Mouse (Mus musculus) embryonic facial prominence, embryonic 12.5 days (tissue): ENCODE results near the gene Chrna4. TPM values are rescaled to one million over a fixed set of nuclear protein-coding genes. Genes with fewer than 3 reads are reported as not detected.

Source experiments
- ATAC-seq: fragments of 200-750 bp; cut with Nextera tagmentation; 2 replicates; pipeline ENCODE4 v1.8.0; 2017; ENCODE audit not compliant: insufficient number of reproducible peaks, insufficient read depth, low FRiP score, low TSS enrichment
- H3K27ac ChIP-seq: fragments of 300-500 bp; sonication (generic); 2 replicates; pipeline ENCODE4 v1.5.1; 2016; ENCODE audit warnings: mild to moderate bottlenecking
- H3K27me3 ChIP-seq: fragments of 300-500 bp; sonication (generic); 2 replicates; pipeline ENCODE4 v1.6.1; 2016; ENCODE audit warnings: mild to moderate bottlenecking, moderate library complexity
- H3K36me3 ChIP-seq: fragments of 300-500 bp; sonication (generic); 2 replicates; pipeline ENCODE4 v1.6.1; 2016; ENCODE audit warnings: mild to moderate bottlenecking
- H3K4me1 ChIP-seq: fragments of 300-500 bp; sonication (generic); 2 replicates; pipeline ENCODE4 v1.6.1; 2016
- H3K4me2 ChIP-seq: fragments of 300-500 bp; sonication (generic); replicated peaks from 2 replicates; pipeline ENCODE4 v1.6.1; 2016; ENCODE audit warnings: mild to moderate bottlenecking, moderate library complexity
- H3K4me3 ChIP-seq: fragments of 300-500 bp; sonication (generic); 2 replicates; pipeline ENCODE4 v1.5.1; 2016; ENCODE audit warnings: mild to moderate bottlenecking
- H3K9ac ChIP-seq: fragments of 300-500 bp; sonication (generic); 2 replicates; pipeline ENCODE4 v1.6.1; 2016; ENCODE audit warnings: mild to moderate bottlenecking, moderate library complexity
- H3K9me3 ChIP-seq: fragments of 300-500 bp; sonication (generic); 2 replicates; pipeline ENCODE4 v1.6.1; 2016; ENCODE audit warnings: mild to moderate bottlenecking, moderate library complexity
- WGBS: fragments of 180-500 bp; shearing (Covaris S2); methylation state at CpG from one replicate; pipeline ENCODE4 v1.1.7; 2016; 5-methylcytosine and 5-hydroxymethylcytosine counted together
- polyA plus RNA-seq: library from polyadenylated mRNA; unstranded; fragments of >200 nt; fragmentation: Nextera tagmentation; extraction: Ambion mirVana; gene quantifications from 2 replicates; pipeline ENCODE4 v1.2.1, GENCODE M21; 2016

Gene Chrna4
- 5.5 and 7.1 TPM in 2 replicates for polyA plus RNA-seq

GRCm38 (mm10) chr2:181043437-181043836 is at the start of gene Chrna4:
Gene Chrna4, minus strand, starts transcription at chr2:181043546.
- Histone ChIP-seq H3K4me3 (no peak within 1 kb of the TSS), H3K4me1 (peaks cover 14% of the 10 kb centered on the region), H3K36me3 (no peaks in the 10 kb centered on the region), H3K9me3 (no peaks in the 10 kb centered on the region), H3K27me3 (peaks cover 28% of the 10 kb centered on the region), H3K27ac (no peak within 1 kb of the TSS), H3K4me2 (no peak within 1 kb of the TSS), H3K9ac (no peak within 1 kb of the TSS)
- ATAC-seq, result no peak
- WGBS, result 49% methylated on average over 3 of the region's 3 CpGs

DNA sequence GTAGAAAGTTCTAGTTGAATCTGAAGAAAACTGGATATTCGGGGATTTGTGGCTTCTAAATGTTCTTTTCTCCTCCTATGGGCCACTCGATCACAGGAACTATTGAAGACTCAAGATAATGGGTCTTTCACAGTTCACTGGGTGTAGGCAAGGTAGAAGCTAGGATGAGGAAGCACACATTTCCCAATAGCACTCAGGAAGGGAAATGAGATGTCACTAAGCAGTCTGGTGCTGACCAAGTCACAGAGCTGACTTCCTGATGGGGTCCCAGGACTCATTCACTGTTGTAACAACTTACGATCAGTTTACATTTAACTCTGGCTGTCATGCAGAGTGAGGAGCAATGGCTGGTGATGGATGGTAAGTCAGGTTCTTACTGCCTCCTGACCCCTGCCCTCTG is 46.8 kb upstream of the Chrna4 start:
- WGBS, result 76% methylated on average over 3 of the region's 3 CpGs
- Histone ChIP-seq H3K4me2 (no peak overlapping the region), H3K27me3 (no peaks in the 10 kb centered on the region), H3K27ac (no peak overlapping the region), H3K9me3 (no peaks in the 10 kb centered on the region), H3K9ac (no peak overlapping the region), H3K4me1 (no peaks in the 10 kb centered on the region), H3K36me3 (no peaks in the 10 kb centered on the region), H3K4me3 (no peak overlapping the region)
- ATAC-seq, result no peak

DNA sequence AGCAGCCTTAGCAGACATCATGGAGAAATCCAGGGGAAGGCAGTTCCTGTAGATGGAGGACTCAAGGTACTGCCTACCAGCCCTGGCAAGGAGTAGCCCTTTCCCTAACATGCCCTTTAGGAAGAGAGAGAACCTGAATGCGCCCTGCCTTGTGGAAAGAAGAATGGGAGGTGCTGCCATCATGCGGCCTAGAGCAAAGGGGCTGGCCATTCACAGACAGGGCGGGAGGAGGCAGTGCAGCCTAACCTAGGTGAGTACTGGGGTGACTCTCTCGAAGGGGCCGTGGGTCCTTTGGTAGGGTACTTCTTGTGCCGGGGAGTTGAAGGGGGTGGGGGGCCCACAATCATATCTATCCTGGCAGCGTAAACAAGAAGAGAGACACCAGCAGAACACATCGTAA is 41.7 kb upstream of the Chrna4 start:
- 64% methylated on average over 8 of the region's 8 CpGs for WGBS
- Histone ChIP-seq H3K4me3 (no peak overlapping the region), H3K4me2 (no peak overlapping the region), H3K9ac (no peak overlapping the region), H3K9me3 (no peaks in the 10 kb centered on the region), H3K27ac (no peak overlapping the region), H3K36me3 (no peaks in the 10 kb centered on the region), H3K27me3 (no peaks in the 10 kb centered on the region), H3K4me1 (no peaks in the 10 kb centered on the region)
- no peak for ATAC-seq

DNA sequence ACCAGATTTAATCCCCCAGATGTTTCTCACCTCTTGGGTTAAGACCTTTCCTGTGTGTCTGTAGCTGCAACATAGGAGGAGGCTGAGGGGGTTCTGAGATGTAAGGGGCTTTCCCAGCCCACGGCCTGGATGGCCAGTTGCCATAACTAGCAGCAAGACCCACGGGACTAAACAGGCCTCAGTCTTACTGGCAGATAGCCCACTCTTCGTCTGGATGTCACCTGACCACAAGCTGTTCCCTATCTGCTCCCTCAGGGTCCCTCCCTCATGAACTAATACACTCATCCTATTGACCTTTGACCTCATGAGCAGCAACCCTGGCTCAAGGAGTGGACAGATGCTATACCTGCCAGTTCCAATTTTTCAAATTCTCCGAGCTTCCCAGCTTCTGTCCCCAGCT is 40.6 kb upstream of the Chrna4 start:
- ATAC-seq, result no peak
- 50% methylated on average over 4 of the region's 4 CpGs for WGBS
- Histone ChIP-seq H3K9me3 (no peaks in the 10 kb centered on the region), H3K4me3 (no peak overlapping the region), H3K9ac (no peak overlapping the region), H3K36me3 (no peaks in the 10 kb centered on the region), H3K27ac (no peak overlapping the region), H3K27me3 (no peaks in the 10 kb centered on the region), H3K4me2 (no peak overlapping the region), H3K4me1 (no peaks in the 10 kb centered on the region)

DNA sequence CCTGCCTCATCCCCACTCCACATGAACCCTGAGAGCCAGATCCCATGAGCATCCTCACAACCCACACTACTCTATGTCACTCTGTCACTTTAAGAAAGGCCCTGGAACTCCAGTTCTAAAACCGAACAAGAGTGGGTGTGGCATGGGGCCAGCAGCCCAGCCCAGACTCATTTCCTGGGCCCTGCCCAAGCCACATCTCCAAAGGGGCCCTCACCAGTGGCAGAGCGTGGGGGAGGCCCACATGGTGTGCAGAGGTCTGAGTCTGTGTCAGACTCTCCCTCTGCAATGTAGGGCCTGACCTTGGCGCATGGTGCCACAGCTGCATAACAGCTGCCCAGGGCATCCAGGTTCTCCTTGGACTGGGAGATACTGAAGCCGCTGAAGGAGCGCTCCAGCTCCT is 37.5 kb upstream of the Chrna4 start:
- Histone ChIP-seq H3K9ac (no peak overlapping the region), H3K27me3 (no peaks in the 10 kb centered on the region), H3K4me3 (no peak overlapping the region), H3K36me3 (no peaks in the 10 kb centered on the region), H3K9me3 (no peaks in the 10 kb centered on the region), H3K4me2 (no peak overlapping the region), H3K27ac (no peak overlapping the region), H3K4me1 (no peaks in the 10 kb centered on the region)
- 69% methylated on average over 5 of the region's 5 CpGs for WGBS
- ATAC-seq, result no peak

- WGBS, result 88% methylated on average over 2 of the region's 2 CpGs
Measured at GRCm38 (mm10) chr2:181079518-181079917, 36.2 kb upstream of the Chrna4 start.

DNA sequence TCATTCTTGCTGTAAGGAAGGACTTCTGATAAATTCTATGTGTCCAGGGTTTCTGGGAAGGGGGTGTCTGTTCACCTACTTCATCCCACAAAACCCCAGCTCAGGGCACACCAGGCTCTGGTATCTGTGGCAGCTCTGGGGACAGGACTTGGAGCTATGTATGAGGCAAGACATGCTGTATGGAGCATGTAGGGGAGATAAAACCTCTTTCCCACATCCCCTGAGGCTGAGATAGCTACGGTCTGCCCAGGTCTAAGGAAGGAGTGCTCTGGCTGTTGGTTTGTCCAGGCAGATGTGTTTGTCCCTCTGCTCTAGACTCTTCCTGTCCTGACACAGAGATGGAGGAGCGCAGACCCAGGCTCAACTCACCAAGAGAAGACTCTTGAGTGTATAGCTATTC is 35.6 kb upstream of the Chrna4 start:
- 83% methylated on average over 2 of the region's 2 CpGs for WGBS
- ATAC-seq, result no peak

More at GRCm38 (mm10) chr2:181079518-181079917, 36.2 kb upstream of the Chrna4 start:
- Histone ChIP-seq H3K27ac (no peak overlapping the region), H3K36me3 (no peaks in the 10 kb centered on the region), H3K9me3 (no peaks in the 10 kb centered on the region), H3K4me3 (no peak overlapping the region), H3K9ac (no peak overlapping the region), H3K27me3 (no peaks in the 10 kb centered on the region), H3K4me2 (no peak overlapping the region), H3K4me1 (no peaks in the 10 kb centered on the region)
- ATAC-seq, result no peak

GRCm38 (mm10) chr2:181075501-181075900 is 32.2 kb upstream of the Chrna4 start:
- Histone ChIP-seq H3K36me3 (no peaks in the 10 kb centered on the region), H3K4me1 (no peaks in the 10 kb centered on the region), H3K4me2 (no peak overlapping the region), H3K4me3 (no peak overlapping the region), H3K27ac (no peak overlapping the region), H3K9me3 (no peaks in the 10 kb centered on the region), H3K9ac (no peak overlapping the region), H3K27me3 (no peaks in the 10 kb centered on the region)
- ATAC-seq, result no peak
- 85% methylated on average over 12 of the region's 12 CpGs for WGBS

More for the DNA sequence above, 35.6 kb upstream of the Chrna4 start:
- Histone ChIP-seq H3K27me3 (no peaks in the 10 kb centered on the region), H3K27ac (no peak overlapping the region), H3K36me3 (no peaks in the 10 kb centered on the region), H3K4me2 (no peak overlapping the region), H3K4me1 (no peaks in the 10 kb centered on the region), H3K9ac (no peak overlapping the region), H3K9me3 (no peaks in the 10 kb centered on the region), H3K4me3 (no peak overlapping the region)

GRCm38 (mm10) chr2:181072403-181072714 is 29.0 kb upstream of the Chrna4 start:
- Histone ChIP-seq H3K4me3 (no peak overlapping the region), H3K36me3 (no peaks in the 10 kb centered on the region), H3K4me2 (no peak overlapping the region), H3K27me3 (no peaks in the 10 kb centered on the region), H3K4me1 (no peaks in the 10 kb centered on the region), H3K9ac (no peak overlapping the region), H3K27ac (no peak overlapping the region), H3K9me3 (no peaks in the 10 kb centered on the region)
- no peak for ATAC-seq
- 0% methylated on average over 1 of the region's 1 CpGs for WGBS

DNA sequence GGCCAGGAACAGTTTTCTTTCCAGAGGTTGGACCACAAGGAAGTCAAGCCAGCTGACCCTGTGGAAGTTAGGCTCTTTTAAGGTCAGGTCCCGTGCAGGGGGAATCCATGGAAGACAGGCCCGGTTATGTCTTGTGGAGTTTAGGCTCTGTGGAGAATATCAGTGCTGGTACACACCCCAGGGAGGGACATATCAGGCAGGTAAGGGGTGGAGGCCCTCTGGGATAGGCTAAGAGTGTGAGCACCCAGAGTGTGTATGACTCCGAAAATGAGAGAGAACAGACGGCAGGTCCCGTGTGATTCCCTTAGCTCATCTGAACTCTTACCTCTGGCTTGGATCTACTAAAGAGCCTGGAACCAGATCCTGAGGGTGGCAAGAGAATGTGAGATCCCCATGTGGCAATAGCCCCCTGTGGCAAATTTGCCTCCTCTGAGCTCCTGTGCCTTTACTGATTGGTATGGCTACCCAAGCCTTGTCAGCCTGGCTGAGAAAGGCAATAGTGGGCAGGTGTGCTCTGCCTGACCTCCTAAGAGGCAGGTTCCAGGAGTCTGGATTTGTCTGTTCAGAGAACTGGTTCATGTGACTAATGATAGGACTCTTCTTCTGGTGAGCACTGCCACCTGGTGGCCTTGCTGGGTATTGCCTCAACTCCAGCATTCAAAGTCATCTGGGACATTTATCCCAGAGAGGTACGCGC is 28.5 kb upstream of the Chrna4 start:
- no peak for ATAC-seq
- Histone ChIP-seq H3K27me3 (no peaks in the 10 kb centered on the region), H3K36me3 (no peaks in the 10 kb centered on the region), H3K4me1 (no peaks in the 10 kb centered on the region), H3K4me3 (no peak overlapping the region), H3K9me3 (no peaks in the 10 kb centered on the region), H3K27ac (no peak overlapping the region), H3K9ac (no peak overlapping the region), H3K4me2 (no peak overlapping the region)
- 62% methylated on average over 7 of the region's 7 CpGs for WGBS

DNA sequence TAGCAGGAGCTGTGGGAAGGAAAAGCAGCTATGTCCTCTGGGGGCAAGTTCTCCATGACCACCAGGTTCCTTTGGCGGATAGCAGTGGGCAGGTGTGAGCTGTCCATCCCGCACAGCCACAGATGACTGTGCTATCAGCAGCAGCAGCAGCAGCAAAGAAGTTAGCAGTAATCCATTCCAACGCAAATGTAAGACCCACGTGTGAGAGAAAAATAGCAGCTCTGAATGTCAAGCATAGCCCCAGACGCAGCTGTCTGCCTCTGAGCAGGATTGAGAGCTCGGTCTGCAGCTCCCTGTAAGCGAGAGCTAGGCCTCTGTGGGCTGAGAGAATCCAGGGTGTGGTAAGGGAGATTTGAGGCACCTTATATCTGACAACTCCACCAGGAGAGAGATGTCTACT is 26.8 kb upstream of the Chrna4 start:
- H3K4me3 ChIP-seq, result no peak overlapping the region
- no peak overlapping the region for H3K9ac ChIP-seq
- no peaks in the 10 kb centered on the region for H3K27me3 ChIP-seq
- H3K4me2 ChIP-seq, result no peak overlapping the region
- 61% methylated on average over 7 of the region's 7 CpGs for WGBS
- no peaks in the 10 kb centered on the region for H3K36me3 ChIP-seq
- H3K9me3 ChIP-seq, result no peaks in the 10 kb centered on the region
- no peaks in the 10 kb centered on the region for H3K4me1 ChIP-seq
- no peak overlapping the region for H3K27ac ChIP-seq
- ATAC-seq, result no peak

- H3K9me3 ChIP-seq, result no peaks in the 10 kb centered on the region
- no peak overlapping the region for H3K9ac ChIP-seq
- no peaks in the 10 kb centered on the region for H3K36me3 ChIP-seq
- H3K4me2 ChIP-seq, result no peak overlapping the region
- H3K27me3 ChIP-seq, result no peaks in the 10 kb centered on the region
- WGBS, result 71% methylated on average over 5 of the region's 5 CpGs
- H3K4me1 ChIP-seq, result no peaks in the 10 kb centered on the region
- no peak overlapping the region for H3K27ac ChIP-seq
- H3K4me3 ChIP-seq, result no peak overlapping the region
- ATAC-seq, result no peak
Measured at GRCm38 (mm10) chr2:181068499-181068898, 25.2 kb upstream of the Chrna4 start.

- Histone ChIP-seq H3K4me2 (no peak overlapping the region), H3K27me3 (no peaks in the 10 kb centered on the region), H3K36me3 (no peaks in the 10 kb centered on the region), H3K4me1 (no peaks in the 10 kb centered on the region), H3K9me3 (no peaks in the 10 kb centered on the region), H3K27ac (no peak overlapping the region), H3K9ac (no peak overlapping the region), H3K4me3 (no peak overlapping the region)
- WGBS, result 60% methylated on average over 4 of the region's 4 CpGs
- no peak for ATAC-seq
Measured at GRCm38 (mm10) chr2:181065827-181066226, 22.5 kb upstream of the Chrna4 start.
